Mouse (Mus musculus) heart, postnatal 0 days (tissue): ENCODE results near the gene Cyp4f13.

ENCODE experiments used
- CTCF ChIP-seq: IDR thresholded peaks from 2 replicates; pipeline ENCODE4 v1.5.1; 2016; ENCODE audit warnings: antibody characterized with exemption, control low read depth, low read depth
- EP300 ChIP-seq: IDR thresholded peaks from 2 replicates; pipeline ENCODE4 v1.6.1; 2016; ENCODE audit warnings: antibody characterized with exemption, low read depth

- TF ChIP-seq CTCF (no peak), EP300 (no peak)
These were observed 45.3 kb downstream of the Cyp4f13 start for GRCm38 (mm10) chr17:32901751-32902525.
